Mouse (Mus musculus) limb, embryonic 14.5 days (tissue): ENCODE data around the gene Psmd8. TPM values are rescaled to one million over a fixed set of nuclear protein-coding genes. Genes with fewer than 3 reads are reported as not detected.
A peak's percentile ranks its signal among the peaks of the same experiment; 100 is the strongest.

Source experiments
- ATAC-seq: fragments of 200-750 bp; cut with Nextera tagmentation; 2 replicates; pipeline ENCODE4 v1.8.0; 2017; ENCODE audit warnings: low read depth, moderate number of reproducible peaks, moderate TSS enrichment; ENCODE audit not compliant: low FRiP score
- DNase-seq: peaks from one replicate; pipeline ENCODE4 v3.0.0-alpha.2; 2015; ENCODE audit warnings: low spot score
- H3K27ac ChIP-seq: fragments of 300-500 bp; sonication (generic); replicated peaks from 2 replicates; pipeline ENCODE4 v1.5.1; 2014; ENCODE audit warnings: low read depth, mild to moderate bottlenecking, low read length, moderate library complexity, mixed read lengths
- H3K27me3 ChIP-seq: fragments of 300-500 bp; sonication (generic); 2 replicates; pipeline ENCODE4 v1.6.1; 2014; ENCODE audit warnings: low read length, mixed read lengths; ENCODE audit not compliant: control insufficient read depth, insufficient read depth
- H3K36me3 ChIP-seq: fragments of 300-500 bp; sonication (generic); 2 replicates; pipeline ENCODE4 v1.6.1; 2014; ENCODE audit warnings: mild to moderate bottlenecking, low read length, moderate library complexity, mixed read lengths; ENCODE audit not compliant: control insufficient read depth, insufficient read depth
- H3K4me1 ChIP-seq: fragments of 300-500 bp; sonication (generic); 2 replicates; pipeline ENCODE4 v1.6.1; 2014; ENCODE audit warnings: antibody characterized with exemption, low read length, mixed read lengths; ENCODE audit not compliant: control insufficient read depth, insufficient read depth
- H3K4me2 ChIP-seq: fragments of 300-500 bp; sonication (generic); replicated peaks from 2 replicates; pipeline ENCODE4 v1.6.1; 2014; ENCODE audit warnings: low read depth, mild to moderate bottlenecking, low read length, moderate library complexity; ENCODE audit not compliant: severe bottlenecking
- H3K4me3 ChIP-seq: fragments of 300-500 bp; sonication (generic); replicated peaks from 2 replicates; pipeline ENCODE4 v1.5.1; 2014; ENCODE audit warnings: low read length
- H3K9ac ChIP-seq: fragments of 300-500 bp; sonication (generic); 2 replicates; pipeline ENCODE4 v1.6.1; 2014; ENCODE audit warnings: mild to moderate bottlenecking, low read depth, low read length, moderate library complexity; ENCODE audit not compliant: severe bottlenecking
- H3K9me3 ChIP-seq: fragments of 300-500 bp; sonication (generic); 2 replicates; pipeline ENCODE4 v1.6.1; 2016; ENCODE audit warnings: low read length; ENCODE audit not compliant: control insufficient read depth
- POLR2A ChIP-seq: fragments of 200-500 bp; IDR thresholded peaks from 2 replicates; pipeline ENCODE4 v1.8.0; 2012; ENCODE audit warnings: inconsistent platforms, mild to moderate bottlenecking, moderate library complexity, borderline replicate concordance; ENCODE audit not compliant: insufficient read depth, insufficient read length; ENCODE audit errors: extremely low read depth
- WGBS: fragments of 180-500 bp; shearing (Covaris S2); extraction: QIAGEN DNeasy Blood & Tissue Kit; methylation state at CpG from one replicate; pipeline ENCODE4 v1.1.7; 2014; 5-methylcytosine and 5-hydroxymethylcytosine counted together
- polyA plus RNA-seq, 2 experiments: library from polyadenylated mRNA; depleted of rRNA in 1 of 2; stranded (reverse) in 1 of 2; unstranded in 1 of 2; fragments of >200 nt; fragmentation: Nextera tagmentation in 1 of 2; extraction: Ambion mirVana in 1 of 2; gene quantifications; 2 replicates each; pipeline versions ENCODE4 v1.2.1 to v1.2.3; 2012 to 2014

The Psmd8 gene
- polyA plus RNA-seq, 2 experiments = 216 to 264 TPM

DNA sequence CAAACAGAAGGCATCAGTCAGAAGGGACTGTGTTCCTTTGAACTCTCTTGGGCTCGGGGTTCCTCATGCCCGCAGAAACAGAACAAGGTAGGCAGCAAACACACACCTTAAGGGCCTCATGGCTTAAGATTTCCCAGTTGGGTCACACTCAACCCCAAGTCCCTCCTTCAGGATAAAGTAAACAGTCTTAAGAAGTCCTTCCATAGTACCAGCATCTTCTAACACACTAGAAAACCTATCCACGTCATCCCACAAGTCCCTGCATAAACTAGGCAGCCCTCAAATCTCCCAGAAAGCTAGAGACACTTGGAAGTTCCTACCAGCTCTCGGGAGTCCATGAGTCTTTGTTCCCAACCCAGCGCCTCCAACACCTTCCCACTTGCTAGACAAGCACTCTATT is 18.2 kb downstream of the Psmd8 start:
- TF ChIP-seq POLR2A = no peak
- Histone ChIP-seq H3K4me2 (no peak overlapping the region), H3K9ac (no peak overlapping the region), H3K36me3 (peaks cover 23% of the 10 kb centered on the region), H3K4me1 (peaks cover 3% of the 10 kb centered on the region; the same call in 1 of the 2 replicates), H3K9me3 (no peaks in the 10 kb centered on the region), H3K4me3 (no peak overlapping the region), H3K27ac (no peak overlapping the region), H3K27me3 (peaks cover 14% of the 10 kb centered on the region)
- WGBS = 81% methylated on average over 5 of the region's 5 CpGs
- no peak for ATAC-seq
- DNase-seq = no peak

- ATAC-seq = no peak
- 3% methylated on average over 5 of the region's 5 CpGs for WGBS
Measured at GRCm38 (mm10) chr7:29158264-29158663, 22.2 kb downstream of the Psmd8 start.

DNA sequence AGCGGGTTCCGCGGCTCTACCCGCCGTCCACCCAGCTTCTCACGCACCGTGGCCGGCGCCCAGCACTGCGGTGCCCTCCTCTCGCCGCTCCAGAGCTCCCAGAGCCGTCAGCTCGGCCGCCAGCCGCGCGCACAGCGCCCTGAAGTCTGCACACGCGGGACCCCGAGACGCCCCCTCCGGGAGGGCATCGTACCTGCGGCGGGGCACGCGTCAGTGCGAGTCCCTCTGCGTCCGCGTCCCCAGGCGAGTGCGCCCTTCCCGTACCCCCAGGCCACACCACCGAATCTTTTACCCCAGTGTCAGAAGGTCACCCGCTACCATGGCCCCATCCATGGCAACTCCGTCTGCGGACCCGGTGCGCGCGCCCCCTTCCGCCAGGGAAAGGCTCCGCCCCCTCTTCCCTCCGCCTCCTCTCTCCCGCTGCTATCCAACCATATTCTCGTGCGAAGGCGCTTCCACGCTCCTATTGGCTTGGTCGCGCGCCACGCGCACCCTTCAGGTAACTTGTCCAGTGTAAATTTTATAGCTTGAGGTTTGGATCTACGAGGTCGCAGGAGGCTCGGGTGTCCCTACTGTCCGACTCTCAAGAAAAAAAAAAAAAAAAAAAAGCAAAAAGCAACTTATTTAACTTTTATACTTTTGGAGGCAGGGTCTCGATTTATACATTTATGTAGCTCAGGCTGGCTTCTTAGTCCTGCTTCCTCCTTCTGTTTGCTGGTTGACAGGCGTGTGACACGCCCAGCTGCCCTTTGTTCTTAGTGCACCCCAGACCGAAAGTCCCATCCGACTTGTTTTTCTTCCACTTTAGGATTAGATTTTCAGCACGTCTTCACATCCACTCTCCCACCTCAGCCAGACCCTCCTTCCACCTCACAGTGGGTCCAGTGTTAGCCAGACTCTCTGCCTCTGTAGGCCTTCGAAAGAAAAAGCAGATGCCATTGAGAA is 24.4 kb downstream of the Psmd8 start, which contains the start of gene Fam98c:
Gene Fam98c, minus strand, starts transcription at position 397 of the 945 bp plus-strand sequence.
- DNase-seq (peak; percentile 89), ATAC-seq (peak; percentile 83)
- Histone ChIP-seq H3K27ac (peak within 1 kb of the TSS; percentile 77), H3K4me3 (peak within 1 kb of the TSS; percentile 75), H3K9me3 (no peaks in the 10 kb centered on the region), H3K36me3 (peaks cover 5% of the 10 kb centered on the region), H3K4me2 (peak within 1 kb of the TSS; percentile 96), H3K9ac (peak within 1 kb of the TSS; percentile 66), H3K4me1 (peaks cover 6% of the 10 kb centered on the region), H3K27me3 (peaks cover 14% of the 10 kb centered on the region)
- no peak for TF ChIP-seq POLR2A
- 4% methylated on average over 68 of the region's 68 CpGs for whole genome bisulfite sequencing

More at GRCm38 (mm10) chr7:29158264-29158663, 22.2 kb downstream of the Psmd8 start:
- Histone ChIP-seq H3K27ac (no peak overlapping the region), H3K36me3 (peaks cover 15% of the 10 kb centered on the region), H3K9ac (no peak overlapping the region), H3K9me3 (no peaks in the 10 kb centered on the region), H3K4me2 (no peak overlapping the region), H3K27me3 (peaks cover 14% of the 10 kb centered on the region), H3K4me1 (peaks cover 10% of the 10 kb centered on the region), H3K4me3 (no peak overlapping the region)
- no peak for TF ChIP-seq POLR2A
- no peak for DNase-seq

DNA sequence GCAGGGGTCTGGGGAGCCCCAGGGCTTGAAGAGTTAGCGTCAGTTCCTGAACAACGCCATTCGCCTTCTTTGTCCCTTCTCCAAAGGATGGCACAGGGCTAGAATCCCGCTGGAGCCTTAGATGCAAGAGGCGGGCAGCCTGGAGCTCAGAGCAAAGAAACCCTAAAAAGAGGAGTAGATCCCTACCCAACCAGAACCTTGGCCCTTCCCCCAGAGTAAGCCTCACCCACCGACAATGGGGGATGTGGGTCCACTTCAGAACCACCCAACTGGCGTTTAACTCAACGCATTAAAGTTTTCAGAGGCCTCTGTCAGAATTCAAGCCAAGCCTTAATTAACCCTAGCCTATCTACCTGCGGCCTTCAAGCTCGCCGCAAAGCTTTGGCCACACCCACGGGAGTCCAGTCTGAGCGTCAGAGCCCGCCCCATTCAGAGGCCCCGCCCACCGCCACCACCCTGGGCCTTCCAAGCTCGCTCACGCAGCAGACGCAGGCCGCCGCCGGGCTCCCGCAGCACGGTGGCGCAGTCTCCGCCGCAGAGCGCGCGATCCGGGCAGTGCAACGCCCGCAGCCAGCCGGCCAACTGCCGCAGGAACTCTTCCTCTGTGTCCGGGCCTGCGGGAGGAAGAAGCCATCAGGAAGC is 25.2 kb downstream of the Psmd8 start:
- no peak for TF ChIP-seq POLR2A
- WGBS = 16% methylated on average over 18 of the region's 37 CpGs
- H3K9me3 ChIP-seq = no peaks in the 10 kb centered on the region
- ATAC-seq (peak; percentile 89), DNase-seq (peak; percentile 76)
- H3K27me3 ChIP-seq = peaks cover 14% of the 10 kb centered on the region
- H3K4me2 ChIP-seq = peak overlapping the region; percentile 96
- no peaks in the 10 kb centered on the region; the same call in 1 of the 2 replicates for H3K36me3 ChIP-seq
- H3K27ac ChIP-seq = peak overlapping the region; percentile 77
- peaks cover 6% of the 10 kb centered on the region for H3K4me1 ChIP-seq
- H3K4me3 ChIP-seq = peak overlapping the region; percentile 75
- H3K9ac ChIP-seq = peak overlapping the region; percentile 66

- DNase-seq (no peak), ATAC-seq (no peak)
- H3K4me2 ChIP-seq = no peak overlapping the region
- 93% methylated on average over 14 of the region's 14 CpGs for WGBS
- TF ChIP-seq POLR2A = no peak
- no peaks in the 10 kb centered on the region; the same call in 1 of the 2 replicates for H3K36me3 ChIP-seq
- no peak overlapping the region for H3K27ac ChIP-seq
- no peak overlapping the region for H3K4me3 ChIP-seq
- no peak overlapping the region for H3K9ac ChIP-seq
- H3K9me3 ChIP-seq = no peaks in the 10 kb centered on the region
- peaks cover 6% of the 10 kb centered on the region for H3K4me1 ChIP-seq
- peaks cover 12% of the 10 kb centered on the region for H3K27me3 ChIP-seq
Measured at GRCm38 (mm10) chr7:29154018-29154720, 26.3 kb downstream of the Psmd8 start.
